Mouse (Mus musculus): ENCODE measurements at regions not wholly inside any gene's neighbourhood (a gene's known extent, or its start where the extent isn't known, plus 50 kb on each side); places are given as distances from the start of the nearest gene placed in this dataset.

DNA sequence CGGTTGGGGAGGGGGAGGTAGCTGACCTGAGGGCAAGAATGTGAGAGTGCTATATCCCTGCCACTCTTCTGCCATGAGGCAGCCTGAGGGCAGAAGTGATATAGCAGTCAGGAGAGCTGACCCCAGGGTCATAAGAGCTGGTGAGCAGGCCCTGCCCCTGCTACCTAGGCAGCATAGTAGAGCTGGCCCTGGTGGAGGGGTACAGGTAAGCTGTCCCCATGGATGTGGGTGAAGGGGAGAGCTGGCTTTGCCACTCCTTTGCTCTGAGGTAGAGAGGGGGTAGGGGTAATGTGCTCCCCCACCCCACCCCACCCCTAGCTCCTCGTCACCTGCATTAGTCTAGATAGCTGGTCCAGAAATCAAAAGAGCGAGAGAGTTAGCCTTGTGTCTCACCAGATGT, 61.3 kb upstream of the Gm3839 start:
- DNase-seq (ENCODE audit: low spot score) = no peak

GRCm38 (mm10) chr14:11422306-11422705, 65.8 kb upstream of the Gm3839 start:
- peak; percentile 52 for DNase-seq (ENCODE audit: low spot score)

DNA sequence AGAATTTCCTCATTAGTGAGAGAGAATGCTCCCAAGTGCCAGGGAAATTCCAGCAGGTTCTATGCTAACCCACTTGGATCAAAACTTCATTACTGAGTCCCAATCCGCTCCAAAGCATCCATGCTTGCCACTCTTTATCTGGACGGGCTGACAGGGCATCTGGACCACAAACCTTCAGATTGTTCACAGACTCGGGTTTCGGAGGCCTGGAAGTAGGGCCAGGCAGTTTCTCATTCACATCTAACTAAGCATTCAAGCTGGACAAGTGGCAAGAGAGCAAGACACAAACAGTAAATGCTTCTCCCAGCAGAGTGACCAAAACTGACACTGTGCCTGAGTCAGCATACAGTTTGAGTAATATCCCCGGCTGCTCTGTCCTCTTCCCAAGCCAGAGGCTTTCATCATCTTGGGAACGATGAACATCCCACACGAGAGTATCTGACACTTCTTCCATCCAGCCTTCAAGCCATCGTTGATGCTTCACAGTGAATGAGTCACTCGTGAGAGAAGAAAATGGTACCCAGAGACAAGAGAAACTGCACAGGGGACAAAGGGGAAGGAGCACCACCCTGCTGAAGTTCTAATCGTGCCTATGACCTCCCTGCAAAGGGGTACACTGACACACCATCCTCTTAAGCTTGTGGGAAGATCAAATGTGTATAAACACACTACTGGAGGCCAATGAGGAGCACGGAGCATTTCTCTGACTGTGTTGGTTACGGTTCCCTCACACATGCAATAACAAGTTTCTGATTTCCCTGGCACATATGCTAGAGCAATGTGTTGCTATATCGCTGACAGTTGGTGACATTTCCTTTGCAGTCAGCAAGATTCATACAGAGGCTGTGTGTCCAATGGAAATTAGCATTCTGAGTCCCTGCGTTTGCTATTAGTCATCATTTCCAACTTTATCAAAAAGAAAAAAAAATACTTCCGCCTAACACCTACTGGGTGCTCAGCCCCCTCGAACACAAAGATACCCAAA, 72.0 kb upstream of the Gm3839 start:
- DNase-seq (ENCODE audit: low spot score) = no peak

DNA sequence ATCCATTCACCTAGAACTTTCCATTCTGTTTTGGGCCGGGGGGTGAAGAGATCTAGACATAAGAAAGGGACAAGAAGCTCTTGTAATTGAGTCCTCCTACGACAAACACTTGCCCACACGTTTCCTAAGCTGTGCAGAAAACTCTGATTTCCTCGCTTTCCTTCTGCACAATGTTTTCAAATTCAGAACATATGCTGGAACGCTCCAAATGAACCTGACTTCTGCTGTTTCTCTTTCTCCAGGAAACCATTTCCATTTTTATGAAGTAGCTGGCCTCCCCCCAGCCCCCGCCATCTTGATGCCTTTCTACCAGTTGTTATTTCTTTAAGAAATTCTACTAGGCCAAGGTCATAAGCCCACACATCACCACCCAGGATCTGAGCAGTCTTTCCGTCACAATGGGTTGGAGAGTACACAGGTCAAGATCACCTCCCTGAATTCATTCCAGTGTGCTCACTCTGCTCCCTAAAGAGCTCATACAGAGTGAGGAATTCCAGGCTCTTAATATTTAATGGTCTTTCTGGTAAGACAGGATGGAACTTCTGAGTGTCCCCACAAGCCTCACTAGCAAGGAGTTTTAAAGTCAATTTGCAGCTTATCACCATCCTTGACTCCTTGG, 78.7 kb upstream of the Gm3839 start:
- no peak for DNase-seq (ENCODE audit: low spot score)

GRCm38 (mm10) chr14:11438611-11439010, 82.1 kb upstream of the Gm3839 start:
- DNase-seq (ENCODE audit: low spot score) = no peak

- DNase-seq (ENCODE audit: low spot score) = no peak
These were observed 83.7 kb upstream of the Gm3839 start for GRCm38 (mm10) chr14:11440176-11440575.

DNA sequence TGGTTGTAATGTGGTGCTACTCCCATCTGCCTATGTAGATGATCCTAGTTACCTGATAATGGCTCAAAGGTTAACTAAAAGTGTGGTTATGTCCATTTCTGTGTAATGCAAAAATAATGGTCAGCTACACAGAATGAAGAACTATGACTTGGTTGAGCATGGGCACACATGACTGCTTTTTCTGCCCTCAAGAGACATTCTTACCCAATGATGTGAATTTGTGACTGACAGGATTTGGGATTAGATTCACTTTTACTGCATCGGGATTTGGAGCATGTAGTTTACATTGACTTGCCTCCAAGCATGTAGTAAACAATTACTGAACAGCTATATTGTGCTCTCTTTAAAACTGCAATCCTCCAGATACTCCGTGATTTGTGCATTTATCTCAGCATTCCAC, 93.4 kb upstream of the Gm3839 start:
- DNase-seq (ENCODE audit: low spot score) = no peak

- no peak for DNase-seq (ENCODE audit: low spot score)
These were observed 75.6 kb upstream of the Ptprg start for GRCm38 (mm10) chr14:11477731-11478130.

DNA sequence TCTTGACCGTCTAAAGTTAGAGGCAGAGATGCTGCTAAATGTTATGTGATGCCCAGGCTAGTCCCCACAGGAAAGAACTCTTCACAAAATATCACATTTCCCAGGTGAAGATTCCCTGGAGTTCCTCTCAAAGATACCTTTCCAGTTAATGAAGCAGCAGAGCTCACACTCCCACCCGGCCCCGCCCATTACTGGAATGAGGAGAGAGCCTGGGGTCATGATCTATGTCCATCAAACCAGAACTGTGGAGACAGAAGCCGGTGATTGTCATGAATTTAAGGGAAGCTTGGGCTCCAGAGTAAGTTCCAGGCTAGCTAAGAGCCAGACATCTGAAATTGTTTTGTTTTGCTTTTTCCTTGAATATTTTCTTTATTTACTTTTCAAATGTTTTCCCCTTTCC, 71.2 kb upstream of the Ptprg start:
- no peak for DNase-seq (ENCODE audit: low spot score)

DNA sequence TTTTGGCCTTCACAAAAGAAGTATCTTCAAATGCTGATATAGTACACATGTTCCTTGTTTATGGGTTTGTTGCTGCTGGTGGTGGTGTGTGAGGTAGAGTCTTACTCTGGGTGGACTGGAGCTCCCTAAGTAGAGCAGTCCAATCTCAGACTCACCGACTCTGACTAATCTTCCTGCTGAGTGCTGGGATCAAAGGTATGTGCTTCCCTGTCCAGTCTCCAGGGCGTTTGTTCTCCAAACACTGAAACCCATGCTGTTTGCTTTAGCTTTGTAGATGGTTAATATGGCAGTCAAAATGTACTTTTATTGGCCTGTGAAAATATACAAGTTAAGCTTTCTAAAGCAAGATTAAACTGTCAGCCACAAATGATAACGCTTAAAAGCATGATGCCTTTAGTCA, 67.0 kb upstream of the Ptprg start:
- DNase-seq (ENCODE audit: low spot score) = no peak

DNA sequence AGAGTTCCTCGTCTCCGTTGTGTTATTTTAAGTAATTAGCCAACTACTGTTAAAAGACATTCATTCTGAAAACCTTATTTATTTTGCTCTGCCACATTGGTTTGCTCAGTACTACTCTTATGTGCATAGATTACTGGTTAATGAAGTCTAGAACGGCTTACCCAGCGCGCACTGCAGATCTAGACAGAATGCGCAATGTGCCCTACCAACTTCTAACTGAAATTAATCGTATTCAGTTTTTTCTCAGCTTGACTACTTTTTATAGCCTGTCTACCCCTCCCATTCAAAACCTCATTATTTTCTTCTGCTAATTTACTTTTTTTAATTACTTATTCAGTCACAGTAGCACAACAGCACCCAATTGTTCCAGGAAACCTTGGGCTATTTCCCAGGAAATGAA, 51.6 kb upstream of the Ptprg start:
- DNase-seq (ENCODE audit: low spot score) = no peak

GRCm38 (mm10) chr14:11503156-11503555, 50.2 kb upstream of the Ptprg start:
- DNase-seq (ENCODE audit: low spot score) = no peak

All from testis, postnatal 10 days (tissue).